Comparison of ENCODE assay signal across 16 mouse cellular contexts in genomic region chr17:49033686-49034250, GRCm38 (mm10).
DNase-seq lines count a peak whose midpoint lies in the region; ATAC-seq and TF ChIP-seq lines count a peak whose summit lies in the region.
"Had no signal": no experiment of that assay in that cellular context is flagged by ENCODE, and none has a peak within 500 bp of the region (broad histone marks: within the 10 kb centered on the region; RNA-seq: fewer than 3 reads in every experiment).

No protein-coding gene starts in this region.

- H3K36me3 ChIP-seq in forebrain, embryonic 13.5 days (ENCODE audit: poor library complexity, severe bottlenecking) = no peaks in the 10 kb centered on the region
- H3K36me3 ChIP-seq in forebrain, embryonic 11.5 days (ENCODE audit: control insufficient read depth, insufficient read depth, low read length) = no peaks in the 10 kb centered on the region
- no peaks in the 10 kb centered on the region for H3K36me3 ChIP-seq in kidney, embryonic 14.5 days (ENCODE audit: control insufficient read depth, insufficient read depth, low read length)
- H3K36me3 ChIP-seq in E14TG2a.4 (ENCODE audit: insufficient read depth, low read length) = no peaks in the 10 kb centered on the region
- H3K36me3 ChIP-seq in kidney, postnatal 0 days (ENCODE audit: insufficient read depth, low read length) = no peaks in the 10 kb centered on the region
- H3K36me3 ChIP-seq: embryonic facial prominence, embryonic 13.5 days; forebrain, embryonic 10.5 days; liver, embryonic 13.5 days had no signal

- WGBS in forebrain, embryonic 13.5 days = 10% methylated on average over 5 of the region's 5 CpGs
- WGBS in forebrain, embryonic 11.5 days = 11% methylated on average over 5 of the region's 5 CpGs
- WGBS in kidney, embryonic 14.5 days = 45% methylated on average over 5 of the region's 5 CpGs
- 40% methylated on average over 5 of the region's 5 CpGs for WGBS in kidney, postnatal 0 days

- no peak overlapping the region for H3K4me2 ChIP-seq in forebrain, embryonic 13.5 days
- H3K4me2 ChIP-seq in forebrain, embryonic 11.5 days (ENCODE audit: low read depth, low read length, severe bottlenecking) = no peak overlapping the region
- H3K4me2 ChIP-seq in kidney, embryonic 14.5 days (replicated peaks; ENCODE audit: low read depth, low read length) = no peak overlapping the region
- H3K4me2 ChIP-seq in kidney, postnatal 0 days (ENCODE audit: low read length) = no peak overlapping the region
- H3K4me2 ChIP-seq: embryonic facial prominence, embryonic 13.5 days; liver, embryonic 13.5 days had no signal

- no peaks in the 10 kb centered on the region for H3K9me3 ChIP-seq in forebrain, embryonic 13.5 days (replicated peaks)
- no peaks in the 10 kb centered on the region for H3K9me3 ChIP-seq in forebrain, embryonic 11.5 days (ENCODE audit: control insufficient read depth, low read length)
- no peaks in the 10 kb centered on the region for H3K9me3 ChIP-seq in kidney, embryonic 14.5 days (ENCODE audit: control insufficient read depth, low read length)
- H3K9me3 ChIP-seq in E14TG2a.4 (ENCODE audit: low read length) = no peaks in the 10 kb centered on the region
- no peaks in the 10 kb centered on the region for H3K9me3 ChIP-seq in kidney, postnatal 0 days (replicated peaks; ENCODE audit: low read length)
- H3K9me3 ChIP-seq: embryonic facial prominence, embryonic 13.5 days; forebrain, embryonic 10.5 days; liver, embryonic 13.5 days had no signal

- peaks cover 29% of the 10 kb centered on the region for H3K4me1 ChIP-seq in forebrain, embryonic 13.5 days
- peaks cover 6% of the 10 kb centered on the region; the same call in 1 of the 2 replicates for H3K4me1 ChIP-seq in forebrain, embryonic 11.5 days (replicated peaks; ENCODE audit: control insufficient read depth, insufficient read depth, low read length)
- H3K4me1 ChIP-seq in kidney, embryonic 14.5 days (ENCODE audit: control insufficient read depth, insufficient read depth, low read length) = peaks cover 9% of the 10 kb centered on the region; the same call in 1 of the 2 replicates
- H3K4me1 ChIP-seq in E14TG2a.4 (replicated peaks; ENCODE audit: low read depth, low read length) = peaks cover 67% of the 10 kb centered on the region
- H3K4me1 ChIP-seq in kidney, postnatal 0 days (replicated peaks; ENCODE audit: insufficient read depth, low read length) = no peaks in the 10 kb centered on the region; the same call in 1 of the 2 replicates

- no peak overlapping the region for H3K9ac ChIP-seq in forebrain, embryonic 13.5 days
- H3K9ac ChIP-seq in forebrain, embryonic 11.5 days (ENCODE audit: low read length) = no peak overlapping the region
- H3K9ac ChIP-seq in kidney, embryonic 14.5 days (ENCODE audit: low read depth, low read length) = no peak overlapping the region
- H3K9ac ChIP-seq in kidney, postnatal 0 days (ENCODE audit: low read depth, low read length) = no peak overlapping the region
- H3K9ac ChIP-seq: embryonic facial prominence, embryonic 13.5 days; liver, embryonic 13.5 days had no signal

- ATAC-seq in forebrain, embryonic 13.5 days = no peak
- ATAC-seq in forebrain, embryonic 11.5 days (replicated peaks; ENCODE audit: low FRiP score) = no peak
- no peak for ATAC-seq in kidney, embryonic 14.5 days (ENCODE audit: low FRiP score, low TSS enrichment)
- ATAC-seq in kidney, postnatal 0 days (replicated peaks; ENCODE audit: low FRiP score, low read depth) = no peak

- TF ChIP-seq CTCF in E14TG2a.4 (conservative IDR thresholded peaks at IDR 0.05; ENCODE audit: low read length) = no peak
- no peak for TF ChIP-seq CTCF in kidney, postnatal 0 days (IDR thresholded peaks at IDR 0.05; ENCODE audit: low read depth)

- peak overlapping the region; percentile 1; the same call in 1 of the 2 replicates for H3K27ac ChIP-seq in forebrain, embryonic 13.5 days
- no peak overlapping the region for H3K27ac ChIP-seq in forebrain, embryonic 11.5 days (ENCODE audit: low read depth, low read length)
- 0 out of 2 replicates have a peak overlapping the region, but pooled peaks have one; percentile 12 for H3K27ac ChIP-seq in kidney, embryonic 14.5 days (ENCODE audit: low read depth, low read length)
- H3K27ac ChIP-seq in kidney, postnatal 0 days = no peak overlapping the region
- H3K27ac ChIP-seq: embryonic facial prominence, embryonic 13.5 days; forebrain, embryonic 10.5 days; left cerebral cortex, adult 2 months; liver, embryonic 13.5 days had no signal

- DNase-seq in forebrain, embryonic 11.5 days (ENCODE audit: low spot score) = no peak
- no peak for DNase-seq in kidney, postnatal 25 days
- peak; percentile 31 for DNase-seq in kidney, postnatal 0 days (ENCODE audit: low spot score)
- no peak for DNase-seq in natural killer cell, adult 2 months (ENCODE audit: low spot score in 2 of 2)
- no peak for DNase-seq in thymus, postnatal 36 days
- DNase-seq: adrenal gland, adult 8-10 months; cerebellum, adult 18-20 months; liver, embryonic 13.5 days; thymus, adult 2 months had no signal

- no peak overlapping the region for H3K4me3 ChIP-seq in forebrain, embryonic 13.5 days
- no peak overlapping the region for H3K4me3 ChIP-seq in forebrain, embryonic 11.5 days (ENCODE audit: low read depth, low read length)
- no peak overlapping the region for H3K4me3 ChIP-seq in kidney, embryonic 14.5 days (ENCODE audit: low read length)
- peak overlapping the region; percentile 13; the same call in 1 of the 2 replicates for H3K4me3 ChIP-seq in E14TG2a.4 (replicated peaks; ENCODE audit: low read length)
- no peak overlapping the region for H3K4me3 ChIP-seq in kidney, postnatal 0 days (replicated peaks; ENCODE audit: low read depth, low read length)
- H3K4me3 ChIP-seq: embryonic facial prominence, embryonic 13.5 days; forebrain, embryonic 10.5 days; left cerebral cortex, adult 2 months; liver, embryonic 13.5 days had no signal

- H3K27me3 ChIP-seq in forebrain, embryonic 13.5 days = no peaks in the 10 kb centered on the region
- no peaks in the 10 kb centered on the region for H3K27me3 ChIP-seq in forebrain, embryonic 11.5 days (ENCODE audit: control insufficient read depth, insufficient read depth, low read length)
- H3K27me3 ChIP-seq in kidney, embryonic 14.5 days (ENCODE audit: control insufficient read depth, insufficient read depth, low read length) = no peaks in the 10 kb centered on the region
- H3K27me3 ChIP-seq in E14TG2a.4 (ENCODE audit: insufficient read depth, low read length) = no peaks in the 10 kb centered on the region
- no peaks in the 10 kb centered on the region for H3K27me3 ChIP-seq in kidney, postnatal 0 days (ENCODE audit: insufficient read depth, low read length)
- H3K27me3 ChIP-seq: CH12.LX; embryonic facial prominence, embryonic 13.5 days; liver, embryonic 13.5 days had no signal

Comparison
In these comparisons a context has a peak if more than half of its experiments do, and no peak if none do; other contexts are left out.
1. H3K27ac ChIP-seq: peak in forebrain, embryonic 13.5 days (single experiment) and kidney, embryonic 14.5 days (single experiment); none in forebrain, embryonic 11.5 days (single experiment) and kidney, postnatal 0 days (single experiment).